Mouse (Mus musculus) heart, adult 18-20 months (tissue): ENCODE measurements around the gene Opcml. TPM values are rescaled to one million over a fixed set of nuclear protein-coding genes. Genes with fewer than 3 reads are reported as not detected.

Experiments used
- DNase-seq, 2 experiments: peaks; one replicate each; pipeline ENCODE4 v3.0.0; 2021 to 2022; ENCODE audit warnings: mixed read lengths in 1 of 2
- total RNA-seq, 2 experiments: library from RNA; stranded (reverse); gene quantifications; 2 replicates each; pipeline ENCODE4 v1.2.3; 2021

The Opcml gene
- total RNA-seq, 2 experiments from 2014 or later, result 1.1 to 1.2 TPM

GRCm38 (mm10) chr9:28624870-28625269, 834.3 kb downstream of the Opcml start:
- peak in 1 of 2 experiments; percentile 1 for DNase-seq

DNA sequence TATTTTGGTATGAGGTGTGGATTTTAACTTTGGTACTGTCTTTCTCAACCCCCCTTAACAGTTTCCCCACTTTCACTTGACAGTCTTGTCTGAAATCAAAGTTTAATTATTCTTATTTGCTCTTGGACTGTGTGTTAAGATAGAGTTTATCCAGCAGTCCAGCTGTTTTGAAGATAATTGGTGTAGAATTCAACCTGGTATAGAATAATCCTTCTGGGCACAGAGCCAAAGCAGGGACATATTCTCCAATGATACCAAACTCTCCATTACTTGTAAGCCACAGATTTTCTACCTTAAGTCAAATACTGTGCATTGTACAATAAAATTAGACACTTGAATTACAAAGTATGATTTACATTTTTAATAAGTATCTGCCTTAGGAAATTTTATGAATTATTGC, 852.2 kb downstream of the Opcml start:
- DNase-seq, result no peak

DNA sequence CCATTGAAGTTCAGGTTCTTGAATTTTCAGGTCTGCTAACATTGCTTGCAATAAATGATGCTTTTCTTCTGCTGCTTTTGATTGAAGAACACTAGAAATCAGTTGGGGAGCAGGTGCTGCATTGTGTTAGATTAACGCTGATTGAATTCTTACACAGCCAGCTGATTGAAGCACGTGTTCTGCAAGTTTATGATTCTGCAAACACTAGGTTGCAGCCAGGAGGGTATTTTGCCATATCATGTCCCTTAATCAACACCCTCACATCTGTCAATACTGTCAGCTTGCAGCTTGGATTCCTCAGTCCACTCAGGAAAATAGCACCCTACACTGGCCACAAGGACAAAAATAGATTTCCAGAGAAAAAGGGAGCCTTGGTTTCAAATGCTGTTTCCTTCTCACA, 853.5 kb downstream of the Opcml start:
- DNase-seq, result no peak

DNA sequence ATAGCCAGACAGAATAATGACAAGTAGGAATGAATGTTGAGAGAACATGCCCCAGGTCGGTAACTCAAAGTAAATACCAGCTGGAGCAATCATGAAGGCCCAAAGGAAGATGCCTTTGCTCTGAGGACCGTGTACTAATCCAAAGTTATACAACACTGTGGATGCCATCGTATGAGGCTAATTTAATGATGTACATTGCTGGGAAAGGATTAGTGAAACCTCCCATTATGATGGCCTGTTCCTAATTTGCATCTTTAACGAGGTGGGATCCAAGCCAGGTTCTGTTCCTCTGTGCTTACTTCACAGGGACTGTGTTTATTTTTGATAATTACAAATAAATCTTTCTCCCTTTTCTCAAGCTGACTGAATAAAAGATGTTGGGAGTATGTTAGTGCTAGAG, 859.5 kb downstream of the Opcml start:
- DNase-seq, result no peak

DNA sequence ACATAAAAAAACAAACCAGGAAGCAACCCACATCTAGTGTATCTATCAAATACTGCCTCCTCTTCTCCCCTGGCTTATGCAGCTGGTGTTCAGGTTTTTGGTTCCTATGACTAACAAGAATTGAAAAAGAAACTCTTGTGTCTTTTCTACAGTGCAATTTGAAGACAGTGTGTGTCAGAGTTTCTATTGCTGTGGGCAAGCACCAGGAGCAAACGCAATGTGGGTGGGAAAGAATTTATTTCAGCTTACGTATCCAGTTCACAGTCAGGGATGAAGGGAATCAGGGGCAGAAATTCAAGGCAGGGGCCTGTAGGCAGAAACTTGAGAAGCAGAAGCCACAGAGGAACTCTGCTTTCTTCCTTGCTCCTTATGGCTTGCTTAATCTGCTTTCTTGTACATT, 869.4 kb downstream of the Opcml start:
- DNase-seq, result no peak

DNA sequence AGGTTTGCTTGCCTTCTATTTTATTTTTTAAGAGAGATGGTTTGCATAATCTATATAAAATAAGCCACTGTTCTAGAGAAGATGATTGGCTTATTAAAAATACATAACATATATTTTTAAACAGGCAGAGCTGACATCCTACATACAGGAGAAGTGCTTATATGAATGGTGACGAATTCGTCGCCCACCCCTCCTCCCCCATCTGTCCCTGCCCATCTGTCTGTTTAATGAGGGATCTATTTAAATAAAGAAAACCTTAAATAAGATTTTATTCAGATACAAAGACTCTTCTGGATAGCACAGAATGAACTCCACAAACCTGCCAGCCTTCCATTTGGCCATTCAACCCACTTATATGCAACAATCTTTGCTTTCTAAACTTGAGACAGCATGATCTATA, 872.3 kb downstream of the Opcml start:
- no peak for DNase-seq

DNA sequence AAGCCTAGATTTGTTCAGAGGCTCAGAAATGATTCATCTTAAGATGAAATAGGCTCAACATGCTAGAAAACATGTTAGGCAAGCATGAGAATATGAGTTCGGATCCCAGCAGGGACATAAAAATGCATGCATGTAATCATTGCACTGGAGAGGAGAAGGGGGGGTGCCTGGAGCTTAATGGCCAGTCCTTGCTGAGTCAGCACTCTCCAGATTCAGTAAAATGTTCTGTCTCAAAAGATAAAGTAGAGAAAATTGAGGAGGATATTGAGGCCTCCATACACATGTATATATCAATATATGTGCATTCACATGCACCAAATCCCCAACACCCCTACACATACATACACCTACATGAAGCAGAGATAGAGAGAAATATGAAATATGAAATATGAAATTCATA, 889.7 kb downstream of the Opcml start:
- no peak for DNase-seq

- DNase-seq, result no peak
Observed at GRCm38 (mm10) chr9:28681252-28682037, 890.9 kb downstream of the Opcml start.

- no peak for DNase-seq
Observed at GRCm38 (mm10) chr9:28683951-28684470, 893.4 kb downstream of the Opcml start.

DNA sequence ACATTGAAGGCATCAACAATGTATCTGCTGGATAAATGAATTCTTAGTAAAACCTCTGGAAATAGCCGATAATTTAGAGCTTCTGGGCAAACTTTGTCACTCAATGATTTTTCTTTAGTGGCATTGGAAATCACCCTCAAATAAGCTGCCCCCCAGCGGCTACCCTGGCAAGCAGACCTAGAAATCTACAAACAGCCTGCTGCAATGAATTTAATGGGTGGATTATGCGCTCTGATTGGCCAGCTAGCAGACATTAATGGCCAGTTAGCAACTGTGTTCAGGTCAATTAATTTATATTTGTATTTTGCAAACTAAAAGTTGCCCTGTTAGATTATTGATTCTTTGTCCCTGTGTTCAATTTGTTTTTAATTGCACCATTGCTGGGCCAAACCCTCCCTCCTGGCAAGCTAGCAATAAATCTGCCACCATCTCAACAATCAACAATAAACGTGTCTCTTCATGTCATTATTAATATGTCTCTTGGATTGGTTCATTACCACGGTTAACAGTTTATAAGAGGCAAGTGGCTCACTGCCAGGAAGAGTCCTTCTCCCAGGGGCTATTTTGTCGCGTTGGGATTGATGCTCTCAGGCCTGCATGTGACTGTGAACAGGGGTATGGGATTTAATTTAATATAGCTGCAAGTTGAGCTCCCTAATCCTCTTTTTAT, 896.5 kb downstream of the Opcml start:
- no peak for DNase-seq

DNA sequence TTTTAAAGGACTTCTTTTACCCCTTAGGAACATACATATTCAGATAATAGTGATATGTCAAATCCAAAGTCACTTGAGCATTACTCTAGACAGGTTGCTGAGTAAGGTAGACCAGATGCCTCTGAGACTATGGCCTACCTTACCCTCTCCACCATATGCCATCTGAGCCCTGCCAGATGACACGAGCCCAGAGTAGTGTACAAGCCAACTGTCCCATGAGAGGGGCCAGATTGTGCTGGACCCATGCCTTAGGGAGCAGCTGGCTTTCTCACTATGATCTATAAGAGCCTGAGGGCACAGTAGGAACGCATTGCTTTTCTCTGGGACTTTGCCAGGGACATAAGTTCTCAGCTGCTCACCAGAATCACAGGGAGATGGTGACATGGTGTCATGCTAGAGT, 899.6 kb downstream of the Opcml start:
- DNase-seq, result no peak

- no peak for DNase-seq
Observed at GRCm38 (mm10) chr9:28705796-28706195, 915.2 kb downstream of the Opcml start.

DNA sequence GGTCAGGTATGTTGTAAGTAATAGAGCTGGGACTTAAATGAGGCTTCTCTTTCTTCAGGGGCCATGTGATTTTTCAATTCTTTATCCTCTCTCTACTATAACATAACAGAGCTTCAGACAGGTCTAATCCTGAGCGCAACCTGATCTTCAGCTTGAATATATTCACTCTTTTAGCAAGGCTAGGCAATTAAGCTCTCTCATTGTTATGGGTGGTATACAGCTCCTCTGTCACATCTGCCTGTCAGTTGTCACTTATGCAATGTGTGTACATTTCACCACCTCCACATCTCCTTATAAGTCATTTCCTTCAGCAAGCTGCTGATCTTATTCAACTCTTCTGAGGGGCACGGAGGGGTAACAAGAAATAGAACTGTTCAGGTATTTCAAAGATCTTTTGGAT, 924.0 kb downstream of the Opcml start:
- no peak for DNase-seq

DNA sequence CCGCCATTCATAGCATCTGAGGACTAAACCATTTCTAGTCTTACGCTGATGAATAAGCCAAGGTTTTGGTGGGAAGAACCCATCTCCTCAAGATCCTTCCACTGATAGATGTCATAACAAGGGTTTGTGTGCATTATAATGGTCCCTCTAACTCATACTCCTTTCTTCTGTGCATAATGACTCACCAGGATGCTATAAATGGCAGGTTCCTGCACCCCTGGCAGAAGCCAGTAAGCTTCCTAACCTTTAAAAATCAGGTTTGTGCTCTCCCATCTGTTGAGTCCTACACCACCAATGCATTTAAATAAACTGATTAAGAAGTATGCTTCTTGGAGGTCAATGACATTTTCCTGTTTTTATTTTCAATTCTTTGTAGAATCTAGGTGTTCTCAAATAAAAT, 929.6 kb downstream of the Opcml start:
- DNase-seq, result no peak

DNA sequence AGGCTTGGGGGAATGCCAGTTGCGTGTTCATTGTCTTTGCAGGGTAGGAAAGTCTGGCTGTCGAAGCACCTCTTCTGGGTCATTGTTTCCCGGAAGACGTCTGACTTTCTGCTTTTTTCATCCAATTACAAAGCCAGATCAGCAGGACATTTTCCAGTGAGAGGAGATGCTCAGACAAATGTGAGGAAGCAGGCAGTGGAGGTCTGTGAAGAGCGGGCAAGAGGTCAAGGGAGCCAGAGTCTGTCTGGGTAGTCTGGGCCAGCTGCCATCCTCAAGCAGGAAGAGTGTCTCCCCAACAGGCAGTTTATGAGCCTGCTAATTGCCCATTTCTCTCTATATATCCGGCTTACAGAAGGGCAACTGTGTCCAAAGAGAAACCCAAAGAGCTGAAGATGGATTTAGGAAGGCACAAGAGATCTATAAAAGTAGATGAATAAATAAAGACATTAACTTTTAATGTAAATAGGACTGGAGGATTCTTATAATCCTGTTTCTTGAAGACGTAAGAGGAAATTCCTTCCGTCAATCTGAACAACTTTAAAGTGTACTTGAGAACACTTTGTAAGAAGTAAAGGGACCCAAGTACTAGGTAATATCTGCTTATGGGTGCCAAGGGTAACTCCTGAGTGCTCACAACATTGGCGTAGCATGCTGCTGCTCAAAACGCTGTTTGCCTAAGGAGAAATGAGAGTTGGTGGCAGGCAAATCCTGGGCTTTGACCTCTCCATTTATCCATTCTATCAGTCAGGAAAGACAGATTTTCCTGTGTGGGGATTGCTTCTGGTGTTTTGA, 941.4 kb downstream of the Opcml start:
- no peak for DNase-seq

GRCm38 (mm10) chr9:28737955-28738354, 947.4 kb downstream of the Opcml start:
- no peak for DNase-seq

DNA sequence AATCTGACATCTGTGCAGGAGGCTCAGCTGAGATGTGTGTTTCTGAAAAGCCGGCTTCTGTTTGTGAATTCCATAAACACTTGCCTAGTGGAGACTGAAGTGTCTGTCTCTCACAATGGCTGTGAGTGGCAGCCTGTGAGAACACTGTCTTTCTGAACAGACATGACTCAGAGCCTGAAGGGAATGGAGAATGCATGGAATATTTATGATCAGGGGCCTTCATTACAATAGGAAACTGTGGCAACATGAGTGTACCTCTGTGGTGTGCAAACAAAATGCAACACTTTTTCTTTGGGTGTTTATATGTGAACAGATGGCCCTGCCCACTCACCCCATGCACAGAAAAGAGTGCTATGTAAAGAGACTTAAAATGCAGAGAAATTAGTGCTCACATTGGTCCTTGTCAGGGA, 947.9 kb downstream of the Opcml start:
- no peak for DNase-seq

GRCm38 (mm10) chr9:28744771-28745170, 954.2 kb downstream of the Opcml start:
- no peak for DNase-seq

GRCm38 (mm10) chr9:28748902-28749301, 958.3 kb downstream of the Opcml start:
- no peak for DNase-seq

DNA sequence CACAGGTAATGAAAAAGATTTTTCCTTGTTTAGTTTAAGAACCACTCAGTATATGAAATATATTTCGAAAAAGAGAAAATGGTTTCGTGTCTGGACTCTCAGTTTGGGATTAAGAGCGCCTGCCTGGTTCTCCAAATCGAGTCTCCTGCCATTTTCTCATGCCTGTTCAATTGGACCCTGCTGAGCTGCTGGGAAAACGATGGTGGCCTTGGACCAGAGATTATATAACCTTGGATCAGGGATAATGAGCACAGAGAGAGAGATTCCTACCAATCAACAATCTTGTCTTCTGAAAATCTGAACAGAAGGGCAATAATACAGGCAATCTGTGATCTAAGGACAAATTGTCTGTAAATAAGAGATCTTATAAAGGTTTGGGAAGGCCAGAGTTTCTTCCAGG, 962.3 kb downstream of the Opcml start:
- DNase-seq, result no peak

DNA sequence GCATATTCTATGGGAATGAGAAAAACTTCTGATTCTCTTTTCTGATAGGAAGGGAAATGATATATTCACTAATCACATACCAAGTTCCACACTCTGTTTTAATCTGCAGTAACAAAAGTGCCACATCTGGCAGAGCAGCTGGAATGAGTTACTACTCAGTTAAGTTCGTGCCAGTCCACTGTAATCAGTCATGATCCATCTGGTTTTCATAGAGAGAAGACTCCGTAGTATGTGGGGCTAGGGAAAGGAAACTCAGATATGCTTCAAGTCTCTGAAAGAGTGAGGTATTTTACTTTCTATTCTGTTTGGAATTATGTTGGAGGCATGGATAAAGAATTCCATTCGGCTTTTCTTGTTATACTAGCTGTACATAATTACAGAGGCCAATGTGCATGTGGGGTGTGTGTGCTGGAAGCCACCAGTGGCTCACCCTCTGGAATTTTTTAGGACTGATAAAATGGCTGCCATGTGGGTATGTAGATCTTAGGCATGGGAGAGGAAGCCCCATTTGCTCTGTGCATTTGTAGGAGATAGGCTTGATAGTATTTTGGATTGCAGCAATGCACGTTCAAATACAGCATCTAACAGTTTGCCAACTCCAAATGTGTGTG, 966.4 kb downstream of the Opcml start:
- DNase-seq, result no peak

GRCm38 (mm10) chr9:28761460-28761859, 970.9 kb downstream of the Opcml start:
- no peak for DNase-seq
